Mouse (Mus musculus): ENCODE data around the gene Rhoh.

Gene Rhoh

GRCm38 (mm10) chr5:65861154-65861944 lies at the start of gene Rhoh:
Rhoh (plus strand) TSS chr5:65861213.
- in situ Hi-C loops (cut with MboI, MseI), result no loop called here

- in situ Hi-C loops (cut with MboI, MseI), result no loop called here
Observed at GRCm38 (mm10) chr5:65823601-65824133, 37.3 kb upstream of the Rhoh start.

- in situ Hi-C loops (cut with MboI, MseI), result no loop called here
Observed at GRCm38 (mm10) chr5:65826476-65826875, 34.5 kb upstream of the Rhoh start.

GRCm38 (mm10) chr5:65827102-65827501 lies 33.9 kb upstream of the Rhoh start:
- in situ Hi-C loops (cut with MboI, MseI), result no loop called here

GRCm38 (mm10) chr5:65828261-65828660 lies 32.8 kb upstream of the Rhoh start:
- in situ Hi-C loops (cut with MboI, MseI), result no loop called here

- in situ Hi-C loops (cut with MboI, MseI), result no loop called here
Observed at GRCm38 (mm10) chr5:65829059-65829458, 32.0 kb upstream of the Rhoh start.

- in situ Hi-C loops (cut with MboI, MseI), result loop anchor here (5.0 kb wide), 1 partner anchor 90 kb away; no protein-coding TSS in a partner anchor
Observed at GRCm38 (mm10) chr5:65831917-65832618, 28.9 kb upstream of the Rhoh start.

- in situ Hi-C loops (cut with MboI, MseI), result loop anchor here (5.0 kb wide), 1 partner anchor 89 kb away; no protein-coding TSS in a partner anchor
Observed at GRCm38 (mm10) chr5:65833092-65833491, 27.9 kb upstream of the Rhoh start.

GRCm38 (mm10) chr5:65833766-65834498 lies 27.1 kb upstream of the Rhoh start:
- in situ Hi-C loops (cut with MboI, MseI), result loop anchor here (5.0 kb wide), 1 partner anchor 88 kb away; no protein-coding TSS in a partner anchor

GRCm38 (mm10) chr5:65838053-65838452 lies 23.0 kb upstream of the Rhoh start:
- in situ Hi-C loops (cut with MboI, MseI), result no loop called here

GRCm38 (mm10) chr5:65842947-65843346 lies 18.1 kb upstream of the Rhoh start:
- in situ Hi-C loops (cut with MboI, MseI), result no loop called here

GRCm38 (mm10) chr5:65846534-65846933 lies 14.5 kb upstream of the Rhoh start:
- in situ Hi-C loops (cut with MboI, MseI), result no loop called here

- in situ Hi-C loops (cut with MboI, MseI), result no loop called here
Observed at GRCm38 (mm10) chr5:65846958-65847357, 14.1 kb upstream of the Rhoh start.

- in situ Hi-C loops (cut with MboI, MseI), result no loop called here
Observed at GRCm38 (mm10) chr5:65847656-65848055, 13.4 kb upstream of the Rhoh start.

GRCm38 (mm10) chr5:65850765-65851164 lies 10.2 kb upstream of the Rhoh start:
- in situ Hi-C loops (cut with MboI, MseI), result no loop called here

- in situ Hi-C loops (cut with MboI, MseI), result no loop called here
Observed at GRCm38 (mm10) chr5:65854786-65855191, 6.2 kb upstream of the Rhoh start.

- in situ Hi-C loops (cut with MboI, MseI), result no loop called here
Observed at GRCm38 (mm10) chr5:65855571-65855970, 5.4 kb upstream of the Rhoh start.

- in situ Hi-C loops (cut with MboI, MseI), result no loop called here
Observed at GRCm38 (mm10) chr5:65856591-65857411, 4.2 kb upstream of the Rhoh start.

- in situ Hi-C loops (cut with MboI, MseI), result no loop called here
Observed at GRCm38 (mm10) chr5:65857935-65858334, 3.1 kb upstream of the Rhoh start.

GRCm38 (mm10) chr5:65858355-65858754 lies 2.7 kb upstream of the Rhoh start:
- in situ Hi-C loops (cut with MboI, MseI), result no loop called here

- in situ Hi-C loops (cut with MboI, MseI), result no loop called here
Observed at GRCm38 (mm10) chr5:65858898-65859297, 2.1 kb upstream of the Rhoh start.
